Mouse (Mus musculus): ENCODE measurements around the gene Ccser1.

GRCm38 (mm10) chr6:61382991-61383390, 202.9 kb downstream of the Ccser1 start:
- TF ChIP-seq CTCF (IDR thresholded peaks at IDR 0.05; ENCODE audit: borderline replicate concordance, extremely low read depth, insufficient read depth, insufficient read length), result no peak
- TF ChIP-seq POLR2A (IDR thresholded peaks at IDR 0.05; ENCODE audit: borderline replicate concordance, extremely low read depth, insufficient read depth, insufficient read length, poor library complexity, severe bottlenecking), result no peak

All from brain, embryonic 14.5 days (tissue).